Mouse (Mus musculus): ENCODE results near the gene Ugt1a6b.

Gene Ugt1a6b

GRCm38 (mm10) chr1:88235894-88236415 lies 132.9 kb downstream of the Ugt1a6b start:
- no peak for DNase-seq (ENCODE audit: inconsistent age in 2 of 2, low spot score in 1 of 2)

GRCm38 (mm10) chr1:88237311-88237710 lies 134.3 kb downstream of the Ugt1a6b start:
- DNase-seq (ENCODE audit: inconsistent age in 2 of 2, low spot score in 1 of 2) = no peak

GRCm38 (mm10) chr1:88238771-88239170 lies 135.7 kb downstream of the Ugt1a6b start:
- DNase-seq (ENCODE audit: inconsistent age in 2 of 2, low spot score in 1 of 2) = no peak

- DNase-seq (ENCODE audit: inconsistent age in 2 of 2, low spot score in 1 of 2) = peak; percentile 69 to 82
Observed at GRCm38 (mm10) chr1:88240072-88240471, 137.0 kb downstream of the Ugt1a6b start.

- DNase-seq (ENCODE audit: inconsistent age in 2 of 2, low spot score in 1 of 2) = no peak
Observed at GRCm38 (mm10) chr1:88240579-88240978, 137.5 kb downstream of the Ugt1a6b start.

- no peak for DNase-seq (ENCODE audit: inconsistent age in 2 of 2, low spot score in 1 of 2)
Observed at GRCm38 (mm10) chr1:88243861-88244260, 140.8 kb downstream of the Ugt1a6b start.

- DNase-seq (ENCODE audit: inconsistent age in 2 of 2, low spot score in 1 of 2) = no peak
Observed at GRCm38 (mm10) chr1:88245881-88246280, 142.8 kb downstream of the Ugt1a6b start.

GRCm38 (mm10) chr1:88246386-88246785 lies 143.3 kb downstream of the Ugt1a6b start:
- DNase-seq (ENCODE audit: inconsistent age in 2 of 2, low spot score in 1 of 2) = no peak

GRCm38 (mm10) chr1:88247660-88248059 lies 144.6 kb downstream of the Ugt1a6b start:
- DNase-seq (ENCODE audit: inconsistent age in 2 of 2, low spot score in 1 of 2) = no peak

- no peak for DNase-seq (ENCODE audit: inconsistent age in 2 of 2, low spot score in 1 of 2)
Observed at GRCm38 (mm10) chr1:88248658-88249057, 145.6 kb downstream of the Ugt1a6b start.

GRCm38 (mm10) chr1:88249596-88249995 lies 146.5 kb downstream of the Ugt1a6b start:
- no peak for DNase-seq (ENCODE audit: inconsistent age in 2 of 2, low spot score in 1 of 2)

- no peak for DNase-seq (ENCODE audit: inconsistent age in 2 of 2, low spot score in 1 of 2)
Observed at GRCm38 (mm10) chr1:88250023-88250422, 147.0 kb downstream of the Ugt1a6b start.

GRCm38 (mm10) chr1:88253106-88253505 lies 150.1 kb downstream of the Ugt1a6b start:
- no peak for DNase-seq (ENCODE audit: inconsistent age in 2 of 2, low spot score in 1 of 2)

- no peak for DNase-seq (ENCODE audit: inconsistent age in 2 of 2, low spot score in 1 of 2)
Observed at GRCm38 (mm10) chr1:88253540-88253939, 150.5 kb downstream of the Ugt1a6b start.

GRCm38 (mm10) chr1:88254793-88255465 lies 151.9 kb downstream of the Ugt1a6b start:
- DNase-seq (ENCODE audit: inconsistent age in 2 of 2, low spot score in 1 of 2) = peak in 1 of 2 experiments; percentile 31

- no peak for DNase-seq (ENCODE audit: inconsistent age in 2 of 2, low spot score in 1 of 2)
Observed at GRCm38 (mm10) chr1:88255466-88255857, 152.4 kb downstream of the Ugt1a6b start.

GRCm38 (mm10) chr1:88255989-88256754 lies 153.1 kb downstream of the Ugt1a6b start:
- no peak for DNase-seq (ENCODE audit: inconsistent age in 2 of 2, low spot score in 1 of 2)

GRCm38 (mm10) chr1:88256886-88257663 lies 154.0 kb downstream of the Ugt1a6b start:
- DNase-seq (ENCODE audit: inconsistent age in 2 of 2, low spot score in 1 of 2) = peak in 1 of 2 experiments; percentile 72

- peak in 1 of 2 experiments; percentile 60 for DNase-seq (ENCODE audit: inconsistent age in 2 of 2, low spot score in 1 of 2)
Observed at GRCm38 (mm10) chr1:88257681-88258080, 154.6 kb downstream of the Ugt1a6b start.

- DNase-seq (ENCODE audit: inconsistent age in 2 of 2, low spot score in 1 of 2) = peak in 1 of 2 experiments; percentile 54
Observed at GRCm38 (mm10) chr1:88258361-88258760, 155.3 kb downstream of the Ugt1a6b start.

Measured in adrenal gland, adult (tissue).